Mouse (Mus musculus) C2C12 (cell line): ENCODE data around the gene Natd1.

Experiments used
- CEBPB ChIP-seq: IDR thresholded peaks from one replicate; pipeline ENCODE4 v1.6.1; 2011; ENCODE audit warnings: low read depth, mild to moderate bottlenecking, control low read depth, moderate library complexity
- CTCF ChIP-seq: IDR thresholded peaks from one replicate; pipeline ENCODE4 v1.5.1; 2011; ENCODE audit not compliant: control insufficient read depth, insufficient read depth, insufficient read length
- FOSL1 ChIP-seq: IDR thresholded peaks from one replicate; pipeline ENCODE4 v1.8.0; 2011; ENCODE audit warnings: mild to moderate bottlenecking, low read length; ENCODE audit not compliant: poor library complexity, insufficient read depth, severe bottlenecking
- MAX ChIP-seq: IDR thresholded peaks from one replicate; pipeline ENCODE4 v1.6.1; 2011; ENCODE audit warnings: mild to moderate bottlenecking, control low read depth
- MYOD1 ChIP-seq: IDR thresholded peaks from one replicate; pipeline ENCODE4 v1.6.1; 2011; ENCODE audit warnings: low read depth; ENCODE audit not compliant: control insufficient read depth, insufficient read length
- MYOG ChIP-seq: IDR thresholded peaks from one replicate; pipeline ENCODE4 v1.6.1; 2011; ENCODE audit not compliant: control insufficient read depth, insufficient read length; ENCODE audit errors: extremely low read depth
- USF1 ChIP-seq: IDR thresholded peaks from one replicate; pipeline ENCODE4 v1.6.1; 2011; ENCODE audit warnings: low read depth, mild to moderate bottlenecking, control low read depth, moderate library complexity

DNA sequence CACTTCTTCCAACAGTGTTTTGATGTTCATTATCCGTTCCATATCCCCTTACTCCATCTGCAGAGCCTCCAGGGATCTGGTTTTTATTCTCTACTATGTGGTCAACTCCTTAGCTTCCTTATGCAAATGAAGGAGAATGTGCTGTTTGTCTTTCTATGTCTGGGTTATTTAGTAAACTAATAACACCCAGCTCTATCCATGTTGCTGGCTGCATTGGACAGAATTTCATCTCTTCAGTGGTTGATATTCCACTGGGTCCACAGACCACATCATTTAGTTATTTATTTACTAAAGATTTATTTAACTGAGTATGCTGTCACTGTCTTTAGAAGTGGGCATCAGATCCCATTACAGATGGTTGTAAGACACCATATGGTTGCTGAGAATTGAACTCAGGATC is 46.6 kb upstream of the Natd1 start:
- TF ChIP-seq MYOD1 (no peak), FOSL1 (no peak), CTCF (no peak), USF1 (no peak), MAX (no peak), MYOG (no peak), CEBPB (no peak)
